Mouse (Mus musculus) T-helper 17 cell (primary cell): ENCODE data around the gene Stk17b.

Experiments used
- in situ Hi-C, 2 experiments: fragments of 300-600 bp; cut with MboI, MseI; formaldehyde crosslinking; loops; 1 replicate in 1 of 2; 2 replicates in 1 of 2; pipeline ENCODE4 v1.15.1; 2025; ENCODE audit warnings: high pct_unique_total_duplicates in 2 of 2

Gene Stk17b

DNA sequence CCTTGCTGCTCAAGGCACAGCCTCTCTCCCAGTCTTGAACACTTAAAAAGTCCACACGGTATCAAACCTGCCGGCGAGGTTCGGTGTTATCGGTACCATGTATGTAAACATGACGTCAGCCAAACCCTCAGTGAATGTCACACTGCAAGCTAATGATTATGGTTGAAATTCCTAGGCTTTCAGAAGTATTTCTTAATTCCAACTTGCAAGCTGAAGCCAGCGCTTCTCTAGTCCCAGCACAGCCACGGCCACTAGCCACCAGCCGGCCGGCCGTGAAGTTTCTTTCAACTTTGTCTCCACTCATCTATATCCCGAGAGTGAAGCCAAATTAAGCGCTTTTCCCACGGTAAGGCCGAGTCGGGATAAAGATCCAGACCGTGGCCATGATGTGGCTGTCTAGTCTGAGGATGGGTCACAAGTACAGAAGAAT is 718 bp downstream of the Stk17b start:
- in situ Hi-C loops = loop anchor here (25.0 kb wide), 1 partner anchor 1128 kb away; no protein-coding TSS in a partner anchor

- in situ Hi-C loops = loop anchor here (25.0 kb wide), 1 partner anchor 1129 kb away; no protein-coding TSS in a partner anchor
Observed at GRCm38 (mm10) chr1:53782956-53783355, 2.1 kb downstream of the Stk17b start.

GRCm38 (mm10) chr1:53782079-53782478 is 2.9 kb downstream of the Stk17b start:
- in situ Hi-C loops = loop anchor here (25.0 kb wide), 1 partner anchor 1130 kb away; no protein-coding TSS in a partner anchor

- in situ Hi-C loops = loop anchor here (25.0 kb wide), 1 partner anchor 1131 kb away; no protein-coding TSS in a partner anchor
Observed at GRCm38 (mm10) chr1:53781311-53781710, 3.7 kb downstream of the Stk17b start.

GRCm38 (mm10) chr1:53776176-53776905 is 8.7 kb downstream of the Stk17b start:
- in situ Hi-C loops = loop anchor here (25.0 kb wide), 1 partner anchor 1136 kb away; no protein-coding TSS in a partner anchor

DNA sequence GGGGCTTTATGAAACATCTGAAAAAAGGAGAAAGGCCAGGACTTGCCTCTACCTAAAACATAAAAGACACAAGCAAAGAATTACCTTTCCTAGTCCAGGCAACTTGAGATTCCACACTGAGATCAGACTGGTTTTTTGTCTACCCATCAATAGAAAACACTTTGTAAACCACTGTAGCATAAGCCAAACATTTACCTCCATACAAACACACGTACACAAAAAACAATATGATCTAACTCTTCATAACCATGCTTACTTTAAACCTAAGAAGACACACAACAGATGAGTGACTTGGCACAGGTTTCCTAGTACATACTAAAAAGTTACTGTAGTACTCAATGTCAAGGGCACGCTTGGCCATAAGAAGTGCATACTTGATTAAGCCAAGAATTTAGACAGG is 9.5 kb downstream of the Stk17b start:
- in situ Hi-C loops = loop anchor here (25.0 kb wide), 1 partner anchor 1137 kb away; no protein-coding TSS in a partner anchor

DNA sequence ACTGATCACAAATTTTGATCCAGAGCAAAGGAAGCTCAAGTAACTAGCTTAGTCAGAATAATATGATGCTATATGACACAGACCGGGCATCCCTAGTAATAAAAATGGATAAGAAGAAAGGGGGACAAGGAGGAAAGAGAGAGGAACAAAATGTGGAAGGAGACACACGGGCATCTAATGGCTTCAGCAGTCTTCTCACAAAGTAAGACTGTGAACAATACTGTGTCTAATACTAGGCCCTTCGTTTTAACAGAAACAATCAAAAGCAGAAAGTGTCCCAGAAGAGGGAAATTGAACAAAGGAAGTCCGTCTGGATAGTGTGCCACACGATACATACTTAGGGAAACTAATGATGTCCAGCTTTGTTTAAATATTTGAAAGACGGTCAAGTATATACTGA is 10.0 kb downstream of the Stk17b start:
- in situ Hi-C loops = loop anchor here (25.0 kb wide), 1 partner anchor 1137 kb away; no protein-coding TSS in a partner anchor

DNA sequence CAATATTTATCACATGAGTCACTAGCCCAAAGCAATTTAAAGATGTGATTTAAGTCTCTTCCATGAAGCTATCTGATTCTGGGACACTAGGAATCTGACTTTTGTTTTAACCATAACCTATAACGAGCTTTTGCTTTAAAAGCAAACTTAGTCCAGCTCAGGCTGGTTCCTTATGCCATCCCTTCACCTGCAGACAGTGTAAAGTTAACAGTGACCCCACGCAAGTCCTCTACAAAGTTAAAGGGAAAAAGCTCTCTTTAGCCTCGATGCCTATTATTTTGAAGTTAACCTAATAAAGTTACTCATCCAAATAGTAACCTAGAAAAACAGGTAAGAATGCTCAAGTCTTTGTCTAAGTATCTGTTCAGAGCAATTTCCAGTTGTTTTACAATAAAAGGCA is 10.5 kb downstream of the Stk17b start:
- in situ Hi-C loops = loop anchor here in 1 of 2 experiments (25.0 kb wide), 1 partner anchor 1263 kb away; the partner anchor contains the start of gene Sf3b1

DNA sequence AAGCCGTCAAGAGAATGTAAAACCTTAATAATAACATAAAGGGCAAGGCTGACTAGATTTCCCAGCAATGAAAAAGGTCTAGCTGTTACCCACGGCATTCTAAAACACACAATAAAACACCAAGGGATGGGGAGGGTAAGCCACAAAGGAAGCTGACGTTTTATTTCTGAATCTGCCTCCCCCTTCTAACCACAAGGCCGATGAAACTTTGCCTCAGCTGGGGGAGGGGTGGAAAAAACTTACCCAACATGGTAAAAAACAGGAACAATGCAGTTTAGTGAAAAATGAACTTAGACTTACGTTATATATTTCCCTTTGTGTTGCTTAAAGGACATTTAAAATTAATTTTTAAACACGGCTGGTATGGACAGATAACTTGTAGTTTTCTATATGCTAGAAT is 11.0 kb downstream of the Stk17b start:
- in situ Hi-C loops = loop anchor here in 1 of 2 experiments (25.0 kb wide), 1 partner anchor 1263 kb away; the partner anchor contains the start of gene Sf3b1

GRCm38 (mm10) chr1:53772967-53773366 is 12.1 kb downstream of the Stk17b start:
- in situ Hi-C loops = loop anchor here in 1 of 2 experiments (25.0 kb wide), 1 partner anchor 1264 kb away; the partner anchor contains the start of gene Sf3b1

GRCm38 (mm10) chr1:53771476-53771875 is 13.5 kb downstream of the Stk17b start:
- in situ Hi-C loops = loop anchor here in 1 of 2 experiments (25.0 kb wide), 1 partner anchor 1266 kb away; the partner anchor contains the start of gene Sf3b1

GRCm38 (mm10) chr1:53766112-53766511 is 18.9 kb downstream of the Stk17b start:
- in situ Hi-C loops = loop anchor here in 1 of 2 experiments (25.0 kb wide), 1 partner anchor 1271 kb away; the partner anchor contains the start of gene Sf3b1

DNA sequence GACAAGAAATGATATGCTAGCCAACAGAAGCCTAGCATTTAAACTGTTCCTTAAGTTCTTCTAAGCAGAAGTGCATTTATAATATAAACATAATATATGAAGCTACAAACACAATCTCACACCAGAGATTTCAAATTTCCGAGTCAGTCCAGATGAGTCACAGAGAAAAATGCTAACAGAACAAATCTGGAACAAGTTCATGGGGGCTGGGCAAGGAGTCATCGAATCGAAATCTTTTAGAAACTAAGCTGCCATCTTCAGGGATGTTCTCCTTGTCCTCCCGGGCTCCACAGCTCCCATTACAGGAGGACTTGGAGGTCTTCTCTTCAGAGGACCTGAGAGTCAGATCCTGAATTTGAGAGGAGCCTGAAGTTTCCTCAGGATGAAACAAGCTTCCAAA is 27.7 kb downstream of the Stk17b start:
- in situ Hi-C loops = loop anchor here in 1 of 2 experiments (25.0 kb wide), 1 partner anchor 1280 kb away; the partner anchor contains the start of gene Sf3b1

DNA sequence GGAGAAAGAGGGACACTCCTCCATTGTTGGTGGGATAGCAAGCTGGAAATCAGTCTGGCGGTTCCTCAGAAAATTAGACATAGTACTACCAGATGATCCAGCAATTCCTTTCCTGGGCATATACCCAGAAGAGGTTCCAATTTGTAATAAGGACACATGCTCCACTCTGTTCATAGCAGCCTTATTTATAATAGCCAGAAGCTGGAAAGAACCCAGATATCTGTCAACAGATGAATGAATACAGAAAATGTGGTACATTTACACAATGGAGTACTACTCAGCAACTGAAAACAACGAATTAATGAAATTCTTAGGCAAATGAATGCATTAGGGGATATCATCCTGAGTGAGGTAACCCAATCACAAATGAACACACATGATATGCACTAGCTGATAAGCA is 31.5 kb downstream of the Stk17b start:
- in situ Hi-C loops = loop anchor here in 1 of 2 experiments (25.0 kb wide), 1 partner anchor 1284 kb away; the partner anchor contains the start of gene Sf3b1

DNA sequence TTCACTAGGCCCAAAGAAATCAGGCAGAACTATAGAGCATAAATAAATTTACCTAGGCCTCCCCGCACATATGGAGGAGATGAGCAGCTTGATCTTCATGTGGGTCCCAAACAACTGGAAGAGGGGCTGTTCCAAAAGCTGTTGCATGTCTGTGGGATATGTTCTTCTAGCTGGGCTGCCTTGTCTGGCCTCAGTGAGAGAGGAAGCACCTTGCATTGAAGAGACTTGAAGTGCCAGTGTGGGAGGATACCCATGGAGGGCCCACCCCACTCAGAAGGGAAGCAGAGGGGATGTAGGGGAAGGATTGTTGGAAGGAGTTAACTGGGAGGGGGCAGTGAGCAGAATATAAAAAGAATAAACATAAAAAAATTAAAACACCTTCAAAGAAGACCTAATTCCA is 33.9 kb downstream of the Stk17b start:
- in situ Hi-C loops = loop anchor here in 1 of 2 experiments (25.0 kb wide), 1 partner anchor 1286 kb away; the partner anchor contains the start of gene Sf3b1

GRCm38 (mm10) chr1:53750697-53751096 is 34.3 kb downstream of the Stk17b start:
- in situ Hi-C loops = loop anchor here in 1 of 2 experiments (25.0 kb wide), 1 partner anchor 1287 kb away; the partner anchor contains the start of gene Sf3b1

- in situ Hi-C loops = loop anchor here in 1 of 2 experiments (25.0 kb wide), 1 partner anchor 1287 kb away; the partner anchor contains the start of gene Sf3b1
Observed at GRCm38 (mm10) chr1:53749881-53750385, 35.1 kb downstream of the Stk17b start.

DNA sequence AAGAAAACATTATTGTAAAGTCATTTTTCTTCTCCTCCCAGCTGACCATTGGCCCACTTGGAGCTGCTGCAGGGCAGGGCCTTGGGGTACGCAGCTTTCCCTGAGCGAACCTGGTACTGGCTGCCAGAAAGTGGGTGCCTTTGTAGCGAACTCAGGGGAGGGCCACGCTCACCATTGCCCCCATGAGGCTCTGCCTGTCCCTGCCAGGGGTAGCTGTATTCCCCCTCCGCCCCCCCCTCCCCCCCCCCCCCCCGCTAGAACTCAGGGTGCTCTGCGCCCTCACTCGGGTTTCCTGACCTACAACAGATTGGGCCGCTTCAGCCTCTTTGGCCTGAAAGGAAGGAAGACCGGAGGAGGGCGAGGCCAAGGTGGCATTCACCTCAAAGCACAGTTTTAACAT is 36.5 kb downstream of the Stk17b start:
- in situ Hi-C loops = no loop called here

DNA sequence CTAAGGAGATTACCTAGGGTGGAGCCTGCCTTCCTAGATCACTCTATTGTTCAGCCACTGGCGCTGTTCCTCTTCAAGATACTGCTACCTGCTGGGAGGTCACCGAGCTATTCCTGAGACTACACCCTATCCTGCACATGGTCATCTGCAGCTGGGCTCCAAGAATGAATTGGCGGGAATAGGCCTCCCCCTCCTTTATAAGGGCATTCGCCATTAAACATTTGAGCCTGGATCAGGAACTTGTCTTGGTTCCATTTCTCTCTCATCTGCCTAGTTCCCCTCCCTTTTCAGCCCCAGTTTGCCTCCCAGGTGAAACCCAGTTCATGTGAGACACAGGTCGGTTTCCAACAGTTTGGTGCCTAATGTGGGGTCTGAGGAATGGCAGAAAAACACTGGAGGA is 39.0 kb downstream of the Stk17b start:
- in situ Hi-C loops = no loop called here

DNA sequence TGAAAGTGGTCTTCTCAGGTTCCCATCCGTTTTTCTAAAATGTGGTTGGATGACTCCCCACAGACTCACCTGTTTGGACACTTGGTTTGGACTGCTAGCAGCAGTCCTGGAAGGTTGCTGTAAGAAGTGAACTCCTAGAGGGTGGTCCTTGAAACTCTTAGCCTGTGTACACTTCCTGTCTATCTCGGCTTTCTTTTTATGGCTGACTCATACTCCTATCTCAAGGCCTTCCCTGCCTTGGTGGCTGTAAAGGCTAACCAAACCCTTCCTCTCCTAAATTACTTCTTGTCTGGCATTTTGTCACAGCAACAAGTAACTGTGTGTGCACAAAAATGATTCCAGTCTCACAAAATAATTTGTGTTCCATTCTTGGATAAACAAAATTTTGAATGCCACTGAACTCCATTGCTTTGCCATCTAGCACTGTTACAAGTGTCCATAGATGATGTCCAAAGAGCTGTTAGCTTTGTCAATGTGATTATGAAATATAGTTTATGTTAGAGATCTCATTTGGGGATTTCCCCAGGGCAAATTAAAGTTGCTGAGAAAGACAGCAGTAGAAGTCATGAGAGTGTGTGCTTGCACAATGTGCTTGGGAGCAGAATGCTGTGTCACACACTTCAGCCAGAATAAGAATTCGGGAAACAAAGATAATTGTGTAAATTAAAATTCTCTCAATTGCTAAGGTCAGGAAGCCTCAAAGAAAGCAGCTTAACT is 43.1 kb downstream of the Stk17b start:
- in situ Hi-C loops = no loop called here

GRCm38 (mm10) chr1:53740777-53741336 is 44.2 kb downstream of the Stk17b start:
- in situ Hi-C loops = no loop called here
